Mouse (Mus musculus) T-helper 1 cell (primary cell): ENCODE measurements at regions not wholly inside any gene's neighbourhood (a gene's known extent, or its start where the extent isn't known, plus 50 kb on each side); places are given as distances from the start of the nearest gene placed in this dataset.

Experiments
- in situ Hi-C: fragments of 300-600 bp; cut with MboI, MseI; formaldehyde crosslinking; loops from one replicate; pipeline ENCODE4 v1.15.1; 2025; ENCODE audit warnings: high pct_unique_total_duplicates

DNA sequence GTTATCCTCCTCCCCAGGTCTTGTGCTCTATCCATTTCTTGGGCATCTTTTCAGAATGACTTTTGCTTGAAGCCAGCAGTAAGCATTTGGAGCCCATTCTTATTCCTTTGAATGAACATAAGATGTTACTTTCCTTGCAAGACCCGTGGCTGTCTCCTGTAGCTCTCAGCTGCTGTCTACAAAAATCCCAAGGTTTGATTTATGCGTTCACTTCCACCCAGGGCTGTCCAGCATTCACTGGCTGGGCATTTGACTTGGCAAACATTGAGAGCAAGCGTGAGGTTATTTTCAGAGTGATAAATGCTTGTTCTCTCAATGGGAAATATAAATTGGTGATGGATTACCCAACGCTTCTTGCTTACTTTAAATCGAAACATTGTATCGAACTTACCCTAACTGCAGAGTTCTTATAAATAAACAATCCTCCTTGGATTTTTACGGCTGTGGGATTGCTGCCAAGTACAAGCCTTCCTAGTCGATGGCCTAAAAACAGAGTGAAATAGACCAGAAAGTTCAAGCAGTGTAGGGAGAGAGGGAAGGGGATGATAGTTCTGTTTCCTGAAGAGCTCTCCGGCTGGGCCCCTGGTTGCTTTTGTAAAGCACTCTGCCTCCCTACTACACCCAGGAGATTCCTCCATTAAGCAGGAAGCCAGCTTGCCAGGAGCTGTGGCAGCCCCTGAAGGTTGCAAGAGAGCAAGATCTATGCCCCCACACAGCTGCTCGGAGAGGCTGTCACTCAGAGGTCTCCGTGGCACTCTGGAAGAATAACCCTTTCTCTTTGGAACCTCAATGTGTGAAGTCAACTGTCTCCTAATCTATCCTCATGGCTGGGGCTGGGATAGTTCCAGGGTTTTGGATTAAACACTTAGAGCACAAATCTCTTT, 210.1 kb downstream of the Mex3b start:
- in situ Hi-C loops: no loop called here

DNA sequence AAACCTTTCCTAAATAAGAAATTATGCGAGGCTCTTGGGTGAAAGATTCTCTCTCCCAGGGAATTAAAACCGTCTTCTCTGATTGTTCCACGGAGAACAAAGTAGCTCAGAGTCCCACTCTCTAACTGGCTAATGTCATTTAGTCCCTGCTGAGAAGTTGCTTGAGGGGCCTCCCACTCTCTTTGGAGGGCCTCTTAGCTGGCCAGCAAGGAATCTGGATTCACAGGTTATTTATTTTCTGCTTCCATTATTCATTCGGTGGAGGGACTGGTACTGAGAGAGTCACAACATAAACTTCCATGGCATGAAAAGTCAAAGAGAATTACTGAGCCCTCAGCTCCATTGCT, 210.8 kb downstream of the Mex3b start:
- in situ Hi-C loops: no loop called here

DNA sequence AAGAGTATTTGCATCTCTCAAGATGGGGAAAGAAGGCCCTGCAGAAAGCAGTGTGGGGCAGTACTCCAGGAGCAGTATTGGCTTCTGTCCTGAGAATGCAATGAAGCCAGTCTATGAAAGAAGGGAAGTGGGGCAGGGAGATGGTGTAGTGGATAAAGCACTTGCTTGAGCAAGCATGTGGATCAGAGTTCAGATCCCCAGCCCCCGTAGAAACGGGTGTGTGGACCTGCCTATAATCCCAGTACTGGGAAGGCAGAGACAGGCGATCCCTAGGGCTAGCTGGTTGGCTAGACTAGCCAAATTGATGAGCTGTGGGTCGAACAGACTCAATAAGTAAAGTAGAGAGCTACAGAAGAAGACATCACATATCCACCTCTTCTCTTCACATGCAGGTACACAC, 211.6 kb downstream of the Mex3b start:
- in situ Hi-C loops: no loop called here

DNA sequence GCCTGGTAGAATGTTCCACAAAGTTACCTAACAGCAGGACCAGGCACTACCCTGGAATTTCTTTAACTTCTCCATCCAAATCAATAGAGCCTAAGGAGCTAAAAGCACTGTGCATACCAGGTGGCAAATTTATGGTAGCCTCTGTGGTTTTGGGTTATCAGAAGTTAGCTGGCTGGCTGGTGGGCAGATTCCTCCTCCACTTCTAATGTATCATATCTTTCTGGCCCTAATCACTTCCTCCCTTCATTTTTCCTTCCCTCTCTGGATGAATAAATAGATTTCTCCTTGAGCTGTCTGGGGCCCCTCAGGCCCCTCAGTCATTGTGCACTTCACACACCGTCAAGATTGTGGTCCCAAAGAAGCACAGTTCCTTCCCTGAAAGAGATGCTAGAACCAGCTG, 212.7 kb downstream of the Mex3b start:
- in situ Hi-C loops: no loop called here

DNA sequence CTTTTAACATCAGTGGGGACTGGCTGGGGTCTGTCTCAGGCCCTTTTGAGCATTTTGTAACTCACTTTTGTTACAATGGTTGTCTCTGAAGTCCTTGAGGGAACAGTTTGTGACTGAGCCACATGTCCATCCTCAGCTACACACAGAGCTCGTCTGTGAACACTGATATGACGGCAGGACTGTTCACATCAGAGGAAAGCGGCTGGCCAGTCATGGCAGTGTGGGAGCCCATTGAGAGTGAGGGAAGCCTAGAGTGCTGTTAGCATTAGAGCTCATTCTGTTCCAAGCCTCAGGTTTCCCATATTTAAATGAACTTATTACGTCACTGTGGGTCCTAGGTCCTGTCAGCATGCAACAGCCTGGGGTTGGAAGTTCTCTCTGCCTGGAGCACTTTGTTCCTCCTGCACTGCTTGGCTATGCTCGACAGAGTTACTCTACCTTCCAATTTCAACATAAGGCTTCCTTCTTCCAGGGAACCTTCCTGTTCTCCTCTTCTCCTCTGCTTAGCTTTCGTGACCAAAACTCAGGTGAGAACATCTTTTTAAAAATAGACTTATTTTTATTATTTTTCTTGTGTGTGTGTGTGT, 217.5 kb downstream of the Mex3b start:
- in situ Hi-C loops: no loop called here

DNA sequence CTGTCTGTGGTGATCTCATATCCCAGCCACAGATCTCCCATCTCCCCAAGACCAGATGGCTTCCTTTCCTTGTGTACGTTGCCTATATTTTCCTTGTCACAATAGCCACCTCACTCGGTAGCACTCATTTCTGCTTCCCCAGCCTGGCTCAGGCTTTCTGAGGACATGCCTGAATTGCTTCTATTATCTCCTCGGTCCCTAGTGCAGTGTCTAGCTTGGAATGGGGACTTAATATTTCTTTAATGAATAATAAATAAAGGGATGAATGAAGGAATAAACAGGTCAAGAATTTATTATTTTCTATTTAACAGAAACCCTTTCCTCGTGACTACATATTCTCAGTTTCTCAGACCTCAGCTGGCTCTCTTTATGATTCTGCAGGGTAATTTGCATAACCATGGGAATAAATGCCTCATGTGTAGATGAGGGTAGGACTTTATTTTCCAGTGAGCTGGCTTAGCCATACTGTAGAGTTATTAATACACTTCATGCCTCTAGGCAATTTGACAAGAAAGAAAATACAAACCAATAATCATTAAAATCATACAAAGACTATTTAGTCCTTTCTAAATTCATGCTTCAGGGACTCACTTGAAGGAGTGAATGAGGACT, 218.5 kb downstream of the Mex3b start:
- in situ Hi-C loops: no loop called here

DNA sequence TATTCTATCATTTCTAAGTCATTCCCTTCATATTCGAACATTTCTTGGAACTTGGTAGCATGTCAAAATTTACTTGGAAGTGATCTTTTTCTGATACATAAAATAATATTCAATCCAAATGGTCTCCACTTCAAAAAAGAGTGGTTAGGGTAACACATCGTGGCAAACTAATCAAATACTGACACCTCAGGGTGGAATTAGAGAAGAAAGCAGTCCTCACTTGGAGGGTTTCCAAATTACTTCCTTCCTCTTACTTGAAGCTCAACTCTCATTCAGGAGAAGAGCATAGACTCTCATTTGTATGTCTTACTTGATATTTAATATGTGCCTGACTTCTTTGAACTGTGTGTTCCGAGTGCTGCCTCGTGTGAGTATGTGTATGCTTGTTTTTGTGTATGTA, 220.3 kb downstream of the Mex3b start:
- in situ Hi-C loops: no loop called here

DNA sequence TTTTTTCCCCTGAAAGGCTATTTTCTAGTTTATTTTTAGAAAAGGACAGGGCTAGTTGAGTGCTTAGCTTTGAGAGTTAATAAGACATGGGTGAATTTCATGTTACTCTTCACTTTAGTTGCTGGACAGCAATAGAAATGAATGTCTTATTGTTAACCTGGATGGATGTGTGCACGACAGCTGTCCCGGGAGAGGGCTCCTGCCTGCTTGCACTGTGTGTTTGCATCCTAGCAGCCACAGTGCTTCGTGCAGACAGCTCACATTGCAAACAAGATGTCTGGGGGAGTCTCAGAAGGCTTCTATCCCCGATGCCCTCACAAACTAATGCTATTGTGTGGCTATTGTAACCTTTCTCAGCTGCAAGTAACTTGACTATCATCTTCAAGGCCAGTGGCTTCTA, 221.0 kb downstream of the Mex3b start:
- in situ Hi-C loops: no loop called here

DNA sequence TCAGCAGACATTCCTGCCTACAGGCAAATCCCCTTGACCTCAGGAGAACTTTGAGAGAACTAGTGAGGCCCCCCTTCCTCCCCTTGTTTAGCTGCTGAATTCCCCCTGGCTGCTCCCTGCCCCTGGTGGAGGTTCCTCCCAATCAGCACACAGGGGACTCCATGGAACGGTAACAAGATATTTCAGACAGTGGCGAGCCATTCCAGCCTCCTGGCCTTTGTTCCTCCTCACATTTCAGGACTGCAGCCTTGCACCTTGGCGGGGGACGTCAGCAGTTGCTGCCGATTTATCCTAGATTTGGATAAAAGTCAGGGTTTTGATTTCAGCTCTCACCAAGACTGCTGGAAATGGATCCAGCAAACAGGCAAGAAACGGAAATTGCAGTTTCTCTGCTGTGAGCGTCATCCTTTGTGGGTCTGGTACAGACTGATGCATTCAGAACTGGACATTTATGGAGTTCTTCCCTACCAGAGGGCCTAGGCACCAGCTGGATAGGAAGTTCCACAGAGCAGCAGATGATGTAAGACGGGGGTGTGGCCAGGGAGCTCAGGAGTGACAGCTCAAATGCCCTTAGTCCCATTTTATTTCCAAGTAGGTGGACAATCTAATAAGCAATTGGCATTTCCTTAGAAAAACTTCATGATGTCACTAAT, 222.3 kb downstream of the Mex3b start:
- in situ Hi-C loops: no loop called here

DNA sequence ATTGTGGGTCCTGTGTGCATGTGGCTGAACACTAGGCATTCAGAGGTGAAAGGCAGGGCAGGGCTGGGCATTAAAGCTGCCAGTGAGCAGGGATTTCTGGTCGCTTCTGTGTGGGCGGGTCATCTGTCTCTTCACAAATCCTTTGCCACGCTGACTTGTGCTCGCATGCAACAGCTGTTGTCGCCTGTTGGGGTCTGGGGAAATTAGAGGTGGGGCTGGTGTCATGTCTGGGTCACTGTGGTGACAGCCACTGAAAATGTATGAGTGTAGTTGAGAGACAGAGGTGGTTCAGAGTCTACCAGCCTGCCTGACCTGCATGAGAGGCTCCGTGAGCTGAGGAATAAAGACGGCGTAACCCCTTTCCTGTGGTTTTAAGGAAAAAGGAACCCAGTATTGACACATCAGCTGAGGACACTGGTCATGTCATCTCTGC, 226.8 kb downstream of the Mex3b start:
- in situ Hi-C loops: no loop called here

DNA sequence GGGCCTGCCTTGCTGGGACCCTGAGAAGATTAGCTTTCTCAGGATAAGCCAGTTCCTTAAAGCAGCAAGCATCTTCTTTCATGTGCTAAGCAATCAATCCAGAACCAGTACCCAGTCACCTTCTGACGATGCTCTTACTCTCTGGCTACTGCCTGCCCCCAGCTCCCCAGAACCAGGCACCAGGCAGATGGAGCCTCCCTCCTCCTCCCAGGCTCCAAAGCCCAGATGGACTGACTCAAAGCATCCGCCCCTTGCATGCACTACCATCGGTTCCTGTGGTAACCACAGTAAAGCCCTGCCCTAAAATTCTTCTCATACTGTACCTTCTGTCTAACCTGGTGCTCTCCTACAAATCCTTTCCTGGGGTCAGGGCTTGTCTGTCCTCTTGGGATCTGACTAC, 227.8 kb downstream of the Mex3b start:
- in situ Hi-C loops: no loop called here

DNA sequence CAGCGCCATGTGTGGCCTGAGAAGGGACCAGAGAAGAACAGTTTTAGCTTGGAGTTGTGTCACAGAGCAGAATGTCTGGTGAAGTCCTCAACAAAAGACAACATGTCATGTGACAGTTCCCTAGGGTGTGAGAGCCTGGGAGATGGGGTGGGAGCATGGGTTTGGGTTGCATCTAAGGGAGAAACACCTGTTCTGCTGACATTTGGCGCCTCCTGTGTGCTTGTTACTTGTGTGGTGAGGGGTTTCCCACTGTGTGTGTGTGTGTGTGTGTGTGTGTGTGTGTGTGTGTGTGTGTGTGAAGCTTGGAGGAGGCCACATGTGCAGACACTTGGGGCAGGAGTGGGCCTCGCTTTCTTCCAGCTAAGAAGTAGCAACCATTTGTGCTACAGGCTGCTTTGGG, 228.5 kb downstream of the Mex3b start:
- in situ Hi-C loops: no loop called here

DNA sequence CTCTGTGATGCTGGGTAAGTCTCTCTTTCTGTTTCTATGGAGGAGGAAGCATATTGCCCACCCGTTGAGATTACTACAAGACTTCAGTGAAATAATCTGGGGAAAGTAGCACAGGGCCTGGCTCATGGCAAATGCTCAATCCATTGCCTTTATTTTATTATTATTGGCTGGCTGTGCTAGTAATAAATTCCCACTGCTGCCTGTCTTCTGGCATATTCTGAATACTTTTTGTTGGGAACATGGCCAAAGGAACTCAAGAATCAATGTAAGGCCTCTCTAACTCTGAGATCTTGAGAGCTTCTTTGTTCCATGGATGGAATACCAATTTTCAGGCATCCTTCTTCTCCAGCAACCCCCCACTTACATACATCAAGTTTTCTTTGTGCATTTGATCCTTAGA, 237.3 kb downstream of the Mex3b start:
- in situ Hi-C loops: no loop called here

DNA sequence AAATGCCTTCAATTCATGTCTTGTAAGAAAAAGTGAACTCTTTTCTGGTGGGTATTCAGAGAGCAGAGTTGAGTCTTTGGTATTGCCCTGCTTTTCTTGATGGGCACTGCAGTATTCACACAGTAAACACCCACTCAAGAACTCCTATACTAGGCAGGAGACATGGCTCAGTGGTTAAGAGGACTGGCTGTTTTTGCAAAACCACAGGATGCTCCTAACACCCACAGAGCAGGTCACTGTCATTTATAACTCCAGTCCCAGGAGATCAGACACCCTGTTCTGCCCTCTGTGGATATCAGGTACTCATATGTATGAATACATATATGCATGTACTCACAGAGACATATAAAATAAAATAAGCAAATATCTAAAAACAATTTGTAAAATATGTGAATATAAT, 238.5 kb downstream of the Mex3b start:
- in situ Hi-C loops: no loop called here

DNA sequence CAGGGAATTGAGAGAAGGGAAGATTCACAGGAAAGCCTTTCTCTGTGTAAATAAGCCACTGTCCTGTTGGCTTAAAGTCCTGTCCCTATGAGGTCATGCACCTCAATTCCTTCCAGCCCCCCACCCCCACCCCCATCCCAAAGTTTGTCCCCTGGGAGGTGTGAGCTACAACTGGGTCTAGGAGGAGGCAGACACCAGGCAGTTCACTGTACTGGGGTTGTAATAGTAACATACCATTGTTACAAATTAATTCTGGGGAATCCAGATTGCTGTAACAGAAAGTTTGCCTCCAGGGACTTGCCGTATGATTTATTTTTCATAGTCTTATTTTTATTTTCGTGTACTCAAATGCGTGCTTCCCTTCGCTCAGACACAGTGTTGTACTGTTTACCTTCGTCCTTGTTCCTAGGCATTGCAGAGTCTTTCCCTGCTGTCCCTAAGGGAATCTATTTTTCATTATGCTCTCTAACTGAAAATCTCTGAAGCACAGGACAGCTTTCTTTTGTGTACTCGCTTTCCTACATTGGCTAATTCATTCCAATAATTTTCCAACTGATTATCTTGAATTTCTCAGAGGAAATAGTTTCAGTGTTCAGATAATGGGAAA, 244.2 kb downstream of the Mex3b start:
- in situ Hi-C loops: no loop called here

DNA sequence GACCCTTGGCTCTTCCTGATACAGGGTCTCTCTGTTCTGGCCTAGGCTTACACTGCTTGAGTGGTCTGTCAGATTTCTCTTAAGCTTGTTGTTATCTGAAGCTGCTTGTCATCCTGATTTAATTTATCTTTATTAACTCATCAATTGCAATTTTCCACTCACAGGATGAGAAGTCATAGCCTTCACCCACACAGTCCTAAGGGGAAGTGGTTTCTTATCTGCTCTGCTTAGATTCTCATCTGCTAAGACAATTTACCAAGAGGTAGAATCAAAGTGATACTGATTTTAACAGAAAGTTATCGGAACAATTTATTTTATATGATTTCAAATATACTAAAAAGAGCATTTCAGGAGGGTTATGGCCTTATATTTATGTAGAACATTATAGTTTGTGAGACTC, 249.4 kb downstream of the Mex3b start:
- in situ Hi-C loops: no loop called here

DNA sequence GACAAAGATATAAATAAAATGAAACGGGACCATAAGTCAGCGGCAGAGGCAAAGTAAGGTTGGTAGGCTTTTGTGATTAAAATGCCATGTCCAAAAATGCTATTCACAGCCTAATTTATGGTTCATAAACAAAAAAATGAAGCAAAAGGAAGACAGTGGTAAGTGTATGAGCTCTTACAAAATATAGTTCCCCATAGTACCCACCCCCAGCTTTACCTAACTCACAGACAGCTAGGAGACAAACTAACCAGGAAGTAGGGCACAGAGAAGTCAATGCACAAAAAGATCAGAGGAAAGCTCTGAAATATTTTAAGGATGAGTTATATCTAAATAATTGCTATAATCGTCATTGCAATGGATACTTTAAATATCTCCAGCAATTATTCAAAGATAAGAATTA, 249.9 kb downstream of the Mex3b start:
- in situ Hi-C loops: no loop called here

DNA sequence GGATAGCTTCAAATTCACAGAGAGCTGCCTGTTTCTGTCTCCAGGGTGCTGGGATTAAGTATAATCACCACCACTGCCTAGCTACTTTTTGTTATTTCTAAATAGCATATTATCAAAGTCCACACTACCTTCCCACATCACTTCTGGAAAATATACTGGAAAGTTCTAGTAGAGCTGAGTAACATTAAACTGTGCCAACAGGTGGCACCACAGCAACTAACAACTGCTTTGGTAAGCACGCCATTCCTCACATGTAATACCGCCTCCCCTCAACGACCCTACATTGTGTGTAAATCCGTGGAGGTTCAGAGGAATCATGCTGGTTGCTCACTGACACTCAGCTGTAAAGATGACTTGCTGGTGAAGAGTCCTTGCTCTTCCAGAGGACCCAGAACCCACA, 259.1 kb downstream of the Mex3b start:
- in situ Hi-C loops: no loop called here

DNA sequence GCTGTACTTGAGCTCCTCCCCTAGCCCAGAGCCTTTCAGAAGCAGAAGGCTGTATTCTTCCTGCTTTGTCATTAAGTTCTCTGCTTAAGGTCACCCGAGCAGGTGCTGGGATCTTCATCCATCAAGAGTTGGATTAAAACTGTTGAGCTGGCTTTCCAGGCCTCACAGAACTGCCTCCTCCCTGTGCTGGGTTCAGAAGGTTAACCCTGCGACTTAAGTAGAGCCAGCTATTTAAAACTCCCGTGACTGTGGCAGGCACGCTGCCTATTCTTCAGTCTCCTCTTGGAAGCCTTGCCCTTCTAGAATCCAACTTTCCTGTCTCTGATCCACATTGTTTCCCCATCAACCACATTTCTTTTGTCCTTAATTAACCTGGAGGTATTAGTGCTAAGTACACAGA, 273.1 kb downstream of the Mex3b start:
- in situ Hi-C loops: no loop called here

DNA sequence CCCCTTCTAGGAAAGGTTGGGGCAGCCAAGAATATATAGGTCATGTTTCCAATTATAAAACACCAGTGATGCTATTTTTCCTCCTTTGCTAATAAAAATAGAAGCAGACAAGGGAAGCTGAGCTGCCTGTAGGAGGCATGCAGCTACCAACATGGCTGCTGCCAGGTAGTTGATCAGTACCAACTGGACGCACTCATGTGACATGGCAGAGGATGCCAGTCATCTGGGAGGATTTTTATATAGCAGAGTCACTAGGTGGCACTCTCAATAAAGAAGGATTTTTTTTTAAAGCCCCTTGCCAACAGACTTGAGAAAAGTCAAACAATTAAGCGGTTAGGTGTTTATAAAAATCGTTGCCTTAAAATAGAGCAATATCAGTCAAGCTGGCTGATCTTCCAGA, 273.5 kb downstream of the Mex3b start:
- in situ Hi-C loops: no loop called here

DNA sequence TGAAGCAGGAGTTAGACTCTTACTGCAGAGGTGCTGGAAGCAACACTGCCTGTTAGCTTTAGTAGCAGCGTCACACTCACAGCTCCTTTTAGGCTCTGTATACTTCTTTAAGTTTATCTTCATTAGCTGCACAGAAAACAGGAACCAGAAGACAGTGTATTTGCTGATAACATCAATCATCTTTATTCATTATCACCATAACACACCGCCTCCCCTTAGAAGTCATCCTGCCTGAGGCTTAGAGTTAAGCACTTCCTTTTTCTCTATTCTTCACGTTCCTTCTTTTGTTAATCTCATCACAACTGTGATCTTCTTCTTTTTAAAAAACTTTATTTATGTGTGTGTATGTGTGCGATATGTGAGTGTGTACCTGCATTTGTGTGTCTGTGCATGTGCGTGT, 276.9 kb downstream of the Mex3b start:
- in situ Hi-C loops: no loop called here

DNA sequence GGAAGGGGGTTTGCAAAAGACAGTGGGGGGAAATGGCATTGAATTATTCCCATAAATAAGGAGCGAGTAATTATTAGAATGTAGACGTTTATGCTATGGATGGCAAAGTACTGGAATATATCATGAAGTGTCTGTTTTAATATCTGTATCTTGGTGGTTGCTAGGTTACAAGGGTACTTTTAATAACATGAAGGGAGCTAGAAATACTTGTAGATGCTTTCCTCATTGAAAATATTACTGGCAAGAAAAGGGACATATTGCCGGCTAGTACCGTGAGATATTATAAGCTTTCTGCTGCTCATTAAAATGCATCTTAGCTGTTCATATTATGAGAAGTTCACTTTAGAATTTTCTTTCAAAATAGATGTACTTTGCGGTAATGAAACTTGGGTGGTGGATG, 278.4 kb downstream of the Mex3b start:
- in situ Hi-C loops: no loop called here
